Mouse (Mus musculus) CD4-positive, CD25-positive, alpha-beta regulatory T cell, adult 4 months (primary cell): ENCODE results near the gene Hint2. TPM values are rescaled to one million over a fixed set of nuclear protein-coding genes. Genes with fewer than 3 reads are reported as not detected.

Experiments used
- ATAC-seq: one replicate; pipeline ENCODE4 v1.8.0; 2017
- polyA plus RNA-seq, 2 experiments: library from polyadenylated mRNA; unstranded; fragments of 100-300 nt; shearing (Covaris generic); gene quantifications; one replicate each; pipeline ENCODE4 v1.2.1; 2017

The Hint2 gene
- polyA plus RNA-seq, 2 experiments from 2014 or later: 38.8 to 43.7 TPM

DNA sequence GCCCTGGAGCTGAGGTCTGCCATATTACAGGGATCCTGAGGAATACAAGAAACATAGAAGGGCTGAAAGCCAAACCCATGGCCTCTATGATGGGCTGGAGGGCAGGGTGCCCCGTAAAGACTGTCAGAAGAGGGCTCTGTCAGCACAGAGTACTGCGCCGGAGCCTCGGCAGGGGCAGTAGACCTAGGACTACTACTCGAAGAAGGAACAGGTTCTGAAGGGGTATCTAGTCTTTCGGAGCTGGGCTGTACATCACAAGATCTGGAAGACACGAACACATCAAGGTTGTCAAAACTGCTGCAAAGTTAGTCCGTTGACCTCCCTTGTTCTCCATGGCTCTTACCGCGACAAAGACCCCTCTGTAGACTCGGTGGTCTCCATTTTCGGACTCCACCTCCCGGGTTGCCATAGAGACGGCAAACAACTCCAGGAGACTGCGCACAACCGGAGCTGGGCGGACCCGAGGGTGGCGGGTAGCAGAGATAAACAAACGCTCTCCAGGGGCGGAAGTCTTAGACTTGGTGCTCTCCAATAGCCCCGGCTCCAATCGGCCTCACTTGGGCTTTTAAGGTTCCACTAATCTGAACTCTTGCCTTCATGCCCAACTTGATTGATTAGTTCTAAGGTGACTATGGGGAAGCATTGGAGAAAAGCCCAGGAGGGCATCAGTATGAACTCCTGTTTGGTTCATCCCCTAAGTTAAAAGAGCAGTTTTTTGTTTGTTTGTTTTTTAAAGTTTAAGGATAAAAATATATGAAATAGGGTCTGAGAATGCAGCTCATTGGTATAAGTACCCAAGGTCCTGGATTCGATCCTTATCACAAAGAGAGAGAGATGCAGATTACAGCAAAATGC lies 2.9 kb downstream of the Hint2 start, which contains the start of gene Spag8:
Gene Spag8 (minus strand): TSS at position 434 of the 855 bp plus-strand sequence.
- ATAC-seq: no peak

DNA sequence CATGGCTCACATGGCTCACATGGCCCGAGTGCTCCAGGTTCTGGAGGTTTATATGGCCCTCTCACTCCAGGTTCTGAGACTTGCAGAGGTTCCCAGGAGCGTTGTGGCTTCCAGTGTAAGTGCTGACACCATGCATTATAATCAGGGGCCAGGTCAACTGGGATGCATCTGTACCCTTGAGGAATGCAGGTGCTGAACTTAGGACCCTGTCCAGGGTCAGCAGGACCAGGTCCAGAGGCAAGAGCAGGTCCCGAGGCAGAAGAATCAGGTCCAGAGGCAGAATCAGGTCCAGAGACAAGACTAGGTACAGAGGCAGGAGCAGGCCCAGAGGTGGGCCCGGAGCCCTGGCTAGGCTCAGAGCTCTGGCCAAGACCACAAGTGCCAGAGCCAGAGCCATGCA lies 3.5 kb downstream of the Hint2 start:
- no peak for ATAC-seq

DNA sequence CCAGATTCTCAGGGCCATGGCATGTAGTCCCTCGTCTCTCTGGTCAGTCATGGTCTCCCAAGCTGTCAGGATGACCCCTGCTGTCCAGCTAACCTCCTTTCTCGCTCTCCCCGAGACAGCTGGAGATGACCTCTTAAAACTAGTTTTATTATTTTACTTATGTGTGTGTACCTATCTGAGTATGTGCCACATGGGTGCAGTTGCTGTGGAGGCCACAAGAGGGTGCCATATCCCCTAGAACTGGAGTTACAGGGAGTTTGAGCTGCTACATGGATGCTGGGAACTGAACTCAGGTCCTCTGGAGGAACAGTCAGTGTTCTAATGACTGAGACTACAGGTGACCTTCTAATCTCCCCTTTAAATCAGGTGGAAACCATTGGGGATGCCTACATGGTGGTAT lies 6.5 kb downstream of the Hint2 start:
- ATAC-seq: no peak

DNA sequence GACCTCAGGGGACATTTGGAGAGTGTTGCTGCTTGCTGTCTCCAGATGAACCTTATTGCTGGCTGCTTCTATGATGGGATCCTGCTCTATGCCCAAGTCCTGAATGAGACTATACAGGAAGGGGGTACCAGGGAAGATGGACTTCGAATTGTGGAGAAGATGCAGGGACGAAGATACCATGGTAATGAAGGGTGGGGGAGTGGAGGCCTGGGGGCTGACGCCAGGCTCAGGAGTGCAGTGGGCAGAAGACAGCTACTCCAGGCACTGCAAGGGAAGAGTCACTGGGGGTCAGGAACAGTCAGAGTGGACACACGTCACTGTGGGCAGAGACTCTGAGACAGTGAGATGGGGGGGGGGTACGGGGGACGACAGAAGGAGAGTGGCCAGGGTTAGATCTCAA lies 15.8 kb downstream of the Hint2 start:
- ATAC-seq: no peak

DNA sequence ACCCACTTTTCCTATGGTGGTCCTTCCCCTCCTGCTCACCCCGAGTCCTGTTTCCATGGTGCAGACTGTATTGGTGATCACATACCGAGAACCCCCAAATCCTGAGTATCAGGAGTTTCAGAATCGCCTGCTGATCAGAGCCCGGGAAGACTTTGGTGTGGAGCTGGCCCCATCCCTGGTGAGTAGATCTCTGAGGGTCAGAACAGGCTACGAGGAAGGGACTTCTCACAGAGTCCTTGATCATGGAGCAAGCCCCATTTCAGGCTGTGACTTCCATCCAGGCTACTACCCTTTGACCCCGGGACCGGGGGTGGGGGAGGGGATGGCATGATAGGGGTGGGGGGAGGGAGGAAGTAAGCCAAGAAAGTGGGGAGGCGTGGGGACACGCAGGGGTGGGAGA lies 16.2 kb downstream of the Hint2 start:
- ATAC-seq: no peak

DNA sequence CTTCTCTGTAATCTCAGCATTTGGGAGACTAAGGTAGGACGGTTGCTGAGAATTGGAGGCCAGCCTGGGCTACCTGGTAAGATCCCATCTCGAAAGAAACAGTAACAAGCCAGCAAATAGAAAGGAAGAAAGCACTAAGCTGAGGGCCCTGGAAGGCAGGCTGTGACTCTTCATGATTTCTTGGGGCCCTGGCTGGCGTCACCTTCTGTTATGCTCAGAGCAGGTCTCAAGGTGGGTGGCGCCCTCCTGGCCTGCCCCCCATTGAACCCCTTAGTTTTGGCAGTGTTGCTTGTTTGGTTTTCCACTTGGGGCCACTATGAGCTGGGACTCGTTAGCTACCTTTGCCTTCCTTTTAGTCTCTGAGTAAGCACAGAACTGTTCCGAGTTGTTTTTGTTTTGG lies 19.5 kb downstream of the Hint2 start:
- ATAC-seq: no peak

DNA sequence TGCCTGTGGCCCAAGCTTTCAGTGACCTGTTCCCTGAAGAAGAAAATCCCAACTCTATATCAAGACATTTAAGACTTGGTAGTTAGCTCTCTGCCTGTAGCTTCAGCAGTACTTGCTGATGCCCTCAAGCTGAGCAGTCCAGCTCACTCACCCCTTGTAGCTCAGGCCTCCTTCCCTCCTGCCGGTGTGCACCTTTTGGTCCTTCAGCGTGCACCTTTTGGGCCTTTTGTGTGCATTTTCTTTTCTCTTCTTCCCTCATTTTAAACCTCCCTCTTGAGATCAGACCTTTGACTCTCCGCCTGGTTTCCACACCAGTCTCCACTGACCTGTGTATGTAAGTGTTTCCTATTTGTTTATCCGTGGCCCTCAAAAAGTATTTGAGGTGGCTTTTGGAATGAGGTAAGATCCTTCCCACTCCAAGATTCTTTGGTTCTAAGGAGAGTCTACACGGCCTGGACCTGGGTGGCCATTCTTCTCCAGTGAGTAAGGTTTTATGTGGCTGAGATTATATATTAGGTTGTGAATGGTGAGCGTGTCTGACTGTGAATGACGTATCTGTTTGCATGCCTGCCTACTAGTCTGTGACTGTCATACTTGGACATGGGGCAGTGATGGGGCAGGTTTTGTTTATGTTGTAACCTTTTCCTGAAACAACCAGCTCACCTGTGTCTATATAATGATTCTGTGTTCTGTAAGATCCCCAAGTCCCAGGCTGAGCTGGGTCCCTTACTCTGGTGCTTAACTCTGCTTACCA lies 21.5 kb downstream of the Hint2 start:
- no peak for ATAC-seq

DNA sequence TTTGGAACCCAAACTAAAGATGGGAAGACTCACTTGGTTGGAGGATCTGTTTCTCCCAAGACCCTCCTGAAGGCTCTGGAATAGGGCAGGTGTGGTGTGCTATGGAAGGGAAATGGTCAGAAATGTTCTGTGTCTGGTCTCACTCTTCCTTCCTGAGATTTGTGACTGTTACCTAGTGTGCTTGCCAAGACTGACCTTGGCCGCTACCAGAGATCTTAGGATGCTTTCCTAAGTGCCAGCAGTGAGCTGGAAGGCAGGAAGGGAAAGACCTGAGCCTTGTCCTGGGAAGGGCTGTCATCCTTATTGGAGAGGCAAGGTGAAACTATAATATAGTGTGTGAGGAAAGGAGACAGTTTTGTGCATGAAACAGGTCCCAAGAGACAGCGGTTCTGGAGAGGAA lies 22.5 kb downstream of the Hint2 start:
- no peak for ATAC-seq

DNA sequence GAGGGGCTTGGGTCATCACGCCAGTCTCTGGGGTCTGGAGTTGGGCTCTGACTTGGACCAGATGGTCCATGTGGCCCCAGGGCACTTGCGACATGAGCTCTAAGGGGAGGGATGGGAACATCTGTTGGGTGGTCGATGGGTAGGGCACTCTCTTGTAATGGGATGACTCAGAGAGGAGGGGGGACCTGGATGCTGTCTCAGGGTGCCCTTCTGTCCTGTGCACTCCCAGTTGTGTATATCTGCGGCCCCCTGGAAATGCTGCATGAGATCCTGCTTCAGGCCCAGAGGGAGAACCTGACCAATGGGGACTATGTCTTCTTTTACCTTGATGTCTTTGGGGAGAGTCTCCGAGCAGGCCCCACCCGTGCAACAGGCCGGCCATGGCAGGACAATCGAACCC lies 23.0 kb downstream of the Hint2 start:
- ATAC-seq: no peak

DNA sequence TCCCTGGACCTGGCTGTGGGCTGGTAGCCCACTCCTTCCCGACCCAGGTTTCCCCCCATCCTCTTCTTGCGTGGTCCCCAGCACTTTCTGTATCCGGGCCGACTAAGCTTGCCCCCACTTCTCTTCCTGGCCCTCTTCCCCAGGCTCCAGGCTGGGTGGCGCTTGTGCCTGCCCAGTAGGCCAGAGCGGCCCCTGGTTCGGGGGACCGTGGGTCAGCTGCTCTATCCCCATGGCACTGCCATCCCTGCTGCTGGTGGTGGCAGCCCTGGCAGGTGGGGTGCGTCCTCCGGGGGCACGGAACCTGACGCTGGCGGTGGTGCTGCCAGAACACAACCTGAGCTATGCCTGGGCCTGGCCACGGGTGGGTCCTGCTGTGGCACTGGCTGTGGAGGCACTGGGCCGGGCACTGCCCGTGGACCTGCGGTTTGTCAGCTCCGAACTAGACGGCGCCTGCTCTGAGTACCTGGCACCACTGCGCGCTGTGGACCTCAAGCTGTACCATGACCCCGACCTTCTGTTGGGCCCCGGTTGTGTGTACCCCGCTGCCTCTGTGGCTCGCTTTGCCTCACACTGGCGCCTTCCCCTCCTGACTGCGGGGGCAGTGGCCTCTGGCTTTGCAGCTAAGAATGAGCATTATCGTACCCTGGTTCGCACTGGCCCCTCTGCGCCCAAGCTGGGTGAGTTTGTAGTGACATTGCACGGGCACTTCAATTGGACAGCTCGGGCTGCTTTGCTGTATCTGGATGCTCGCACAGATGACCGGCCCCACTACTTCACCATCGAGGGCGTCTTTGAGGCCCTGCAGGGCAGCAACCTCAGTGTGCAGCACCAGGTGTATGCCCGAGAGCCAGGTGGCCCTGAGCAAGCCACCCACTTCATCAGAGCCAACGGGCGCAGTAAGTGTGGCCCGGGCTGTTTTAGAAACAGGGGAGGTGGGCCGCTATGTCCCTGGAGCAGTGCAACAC lies 24.0 kb downstream of the Hint2 start:
- ATAC-seq: no peak

DNA sequence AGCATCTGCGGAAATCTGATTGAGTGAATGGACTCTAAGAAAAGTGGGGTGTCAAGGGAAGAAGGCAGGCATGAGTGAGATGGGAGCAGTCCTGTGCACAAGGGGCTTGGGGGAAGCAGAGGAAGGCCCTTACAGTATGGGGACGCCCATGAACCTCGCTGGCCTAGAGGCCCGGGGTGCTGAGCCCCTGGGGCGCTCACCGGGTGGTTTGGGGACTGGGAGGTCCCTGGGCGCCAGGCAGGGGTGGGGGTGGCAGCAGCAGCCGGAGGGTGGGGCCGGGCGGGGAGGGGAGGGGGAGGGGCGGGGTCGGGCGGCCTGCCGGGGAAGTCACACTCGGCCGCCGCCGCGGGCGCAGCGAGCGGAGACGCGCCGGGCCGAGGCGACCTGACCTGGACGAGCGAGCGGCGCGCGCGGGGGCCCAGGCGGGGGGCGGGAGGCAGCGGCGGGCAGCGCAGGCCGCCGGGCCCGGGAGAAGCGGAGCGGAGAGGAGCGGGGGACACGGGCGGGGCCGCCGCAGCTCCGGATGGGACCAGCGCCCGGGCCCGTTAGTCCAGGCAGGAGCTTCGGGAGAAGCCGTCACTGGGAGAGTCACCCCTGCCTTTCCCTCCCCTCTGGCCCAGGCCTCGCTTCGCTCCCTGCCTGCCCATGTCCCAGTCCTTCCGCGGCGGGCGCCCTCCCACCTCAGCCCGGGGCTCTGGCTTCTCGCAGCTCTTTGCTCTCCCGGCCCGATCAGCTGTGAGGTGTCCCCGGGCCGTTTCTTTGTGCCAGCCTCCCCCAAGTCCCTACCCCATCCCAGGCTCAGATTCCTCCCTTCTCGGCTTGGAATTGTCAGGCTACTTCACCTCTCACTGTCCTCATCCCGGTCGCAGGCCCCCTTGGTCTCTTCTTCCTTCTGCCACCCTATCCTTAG lies 25.0 kb downstream of the Hint2 start, which contains the start of gene Npr2:
Gene Npr2 (plus strand): TSS at position 890 of the 910 bp plus-strand sequence.
- no peak for ATAC-seq

DNA sequence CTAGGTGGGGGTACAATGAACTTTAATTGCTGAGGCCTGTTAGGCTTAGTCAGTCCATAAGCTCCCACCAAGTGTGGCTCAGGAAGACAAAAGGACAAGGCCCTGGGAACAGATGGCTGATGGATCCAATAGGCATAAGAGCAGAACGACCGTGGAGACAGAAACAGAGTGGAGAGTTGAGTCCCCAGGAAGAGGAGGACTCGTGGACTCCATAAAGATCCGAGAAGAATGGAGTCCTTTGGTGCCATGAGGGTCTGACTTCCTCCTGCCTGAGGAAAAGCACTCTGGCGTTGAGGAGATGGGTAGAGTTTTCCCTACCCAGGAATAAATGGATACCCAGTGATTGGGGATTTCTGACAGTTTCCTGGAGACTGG lies 25.6 kb downstream of the Hint2 start:
- ATAC-seq: no peak

DNA sequence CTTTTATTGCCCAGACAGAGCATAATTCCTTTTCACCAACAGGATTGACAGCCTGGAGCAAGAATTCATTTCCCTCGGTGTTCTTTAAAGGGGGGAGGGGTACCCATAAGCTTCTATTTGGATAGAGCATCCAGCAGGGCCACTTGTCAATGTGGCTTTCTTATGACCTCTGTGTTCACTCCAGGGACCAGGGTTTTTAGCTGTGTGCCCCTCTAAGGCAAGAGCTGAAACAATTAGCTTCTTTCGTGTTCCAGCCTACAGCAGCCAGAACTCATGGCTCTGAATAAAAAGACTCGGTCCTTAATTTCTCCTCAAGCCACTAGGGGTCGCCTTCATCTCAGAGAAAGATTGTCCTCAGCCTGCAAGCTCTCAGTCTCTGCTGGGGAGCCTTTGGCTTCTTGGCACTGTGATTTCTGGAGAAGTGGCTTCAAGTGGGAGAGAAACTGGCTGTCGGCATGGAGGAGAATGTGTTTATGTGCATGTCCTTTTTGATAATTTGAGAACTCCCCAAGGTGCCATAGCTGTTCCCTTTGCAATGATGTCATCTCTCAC lies 26.2 kb downstream of the Hint2 start:
- peak; percentile 74 for ATAC-seq

DNA sequence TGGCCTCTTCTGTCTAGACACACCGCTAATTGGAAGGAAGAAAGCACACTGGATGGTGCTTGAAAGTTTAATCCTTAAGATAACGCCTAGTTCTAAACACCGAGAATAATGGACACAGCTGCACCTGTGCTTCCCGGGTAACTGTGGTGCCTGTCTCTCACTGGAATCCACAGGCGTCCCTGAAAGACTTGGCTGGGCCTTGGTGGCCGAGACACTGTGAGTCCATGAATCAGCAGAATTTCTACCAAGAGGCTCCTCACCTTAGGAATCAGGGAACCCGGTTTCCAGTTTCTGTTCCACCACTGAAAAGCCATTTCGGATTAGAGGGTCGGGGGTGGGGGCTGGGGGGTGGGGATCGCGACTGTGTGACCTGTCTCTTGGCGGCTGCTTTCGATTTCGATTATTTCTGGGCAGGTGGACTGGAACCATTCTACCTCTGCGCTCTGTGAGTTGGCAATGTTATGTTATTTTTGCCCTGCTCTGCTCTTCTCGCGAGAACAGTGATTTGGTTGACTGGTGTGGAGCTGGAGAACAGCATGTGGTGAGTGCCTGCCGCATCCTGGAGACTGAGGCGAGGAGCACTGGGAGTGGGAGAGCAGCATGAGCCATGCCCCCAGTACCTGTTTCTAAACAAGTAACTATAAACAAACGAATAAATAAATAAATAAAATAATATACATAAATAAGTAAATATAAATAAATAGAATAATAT lies 27.0 kb downstream of the Hint2 start:
- ATAC-seq: no peak

DNA sequence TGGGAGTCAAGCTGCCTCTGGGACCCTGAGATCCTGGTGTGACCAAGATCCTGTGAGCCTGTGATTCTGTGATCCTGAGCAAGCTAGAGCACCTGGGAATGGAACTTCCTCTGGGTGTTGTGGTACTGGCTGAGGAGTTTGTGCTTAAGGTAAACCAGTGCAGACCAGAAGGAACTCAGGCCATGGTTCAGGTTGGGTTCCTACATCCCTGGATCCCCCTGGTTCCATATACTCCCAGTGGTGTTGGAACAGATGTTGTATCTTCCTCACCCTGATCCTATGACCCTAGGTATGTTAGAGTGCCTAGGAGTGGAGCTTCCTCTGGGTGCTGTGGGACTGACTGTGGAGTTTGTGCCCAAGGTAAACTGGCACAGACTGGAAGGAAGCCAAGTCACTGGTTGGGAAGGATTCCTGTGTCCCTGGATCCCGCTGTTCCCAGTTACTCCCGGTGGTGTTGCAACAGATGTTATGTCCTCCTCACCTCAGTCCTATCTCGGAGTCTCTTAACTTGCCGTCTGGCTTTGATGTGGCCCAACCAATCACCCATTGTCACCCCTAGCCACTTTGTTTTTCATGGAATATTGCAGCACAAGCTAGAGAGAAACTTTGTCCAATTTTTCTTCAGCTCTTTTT lies 36.0 kb downstream of the Hint2 start:
- no peak for ATAC-seq

DNA sequence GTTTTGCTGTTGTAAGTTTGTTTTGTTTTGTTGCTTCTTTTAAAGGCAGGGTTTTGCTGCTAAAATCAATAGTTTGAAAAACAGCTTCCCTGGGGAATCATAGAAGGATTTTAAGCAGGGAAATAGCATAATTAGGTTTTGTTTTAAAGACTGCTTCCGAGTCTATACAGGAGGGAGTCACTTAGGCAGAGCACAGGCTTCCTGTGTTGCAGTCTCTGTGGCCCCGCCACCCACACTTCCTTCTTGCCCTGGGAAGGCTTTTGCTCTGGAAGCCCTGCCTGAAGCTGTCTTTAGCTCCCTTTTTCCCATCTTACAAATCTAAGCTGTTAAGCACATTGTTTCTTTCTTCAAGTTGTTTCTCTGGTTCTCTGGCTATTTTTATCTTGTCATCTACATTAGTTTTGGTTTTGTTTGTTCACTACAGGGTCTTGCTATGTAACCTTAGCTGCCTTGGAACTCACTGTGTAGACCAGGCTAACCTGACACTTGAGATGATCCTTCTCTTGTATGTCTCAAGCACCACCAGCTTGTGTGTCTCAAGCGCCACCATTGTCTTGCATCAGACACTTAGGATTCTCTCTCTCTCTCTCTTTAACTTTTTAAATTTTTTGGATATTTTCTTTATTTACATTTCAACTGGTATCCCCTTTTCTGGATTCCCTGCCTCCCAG lies 43.1 kb downstream of the Hint2 start:
- no peak for ATAC-seq

DNA sequence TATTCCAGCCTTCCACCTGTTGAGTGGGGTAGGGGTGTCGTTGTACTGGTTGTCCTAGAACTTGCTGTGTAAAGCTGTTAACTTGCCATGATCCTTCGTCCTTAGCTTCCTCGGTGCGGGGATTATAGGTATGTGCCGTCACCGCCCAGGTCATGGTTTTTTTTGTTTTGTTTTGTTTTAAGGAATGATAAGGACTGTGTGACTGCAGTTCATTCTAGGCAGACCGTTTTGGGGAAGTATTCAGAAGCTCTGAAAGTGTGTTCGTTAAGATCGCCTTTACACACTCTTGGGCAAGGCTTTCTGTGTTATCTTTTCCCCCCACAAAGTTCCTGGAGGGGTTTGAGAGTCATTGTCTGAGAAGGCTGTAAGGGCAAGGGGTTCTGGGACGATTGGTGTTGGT lies 43.7 kb downstream of the Hint2 start:
- no peak for ATAC-seq

DNA sequence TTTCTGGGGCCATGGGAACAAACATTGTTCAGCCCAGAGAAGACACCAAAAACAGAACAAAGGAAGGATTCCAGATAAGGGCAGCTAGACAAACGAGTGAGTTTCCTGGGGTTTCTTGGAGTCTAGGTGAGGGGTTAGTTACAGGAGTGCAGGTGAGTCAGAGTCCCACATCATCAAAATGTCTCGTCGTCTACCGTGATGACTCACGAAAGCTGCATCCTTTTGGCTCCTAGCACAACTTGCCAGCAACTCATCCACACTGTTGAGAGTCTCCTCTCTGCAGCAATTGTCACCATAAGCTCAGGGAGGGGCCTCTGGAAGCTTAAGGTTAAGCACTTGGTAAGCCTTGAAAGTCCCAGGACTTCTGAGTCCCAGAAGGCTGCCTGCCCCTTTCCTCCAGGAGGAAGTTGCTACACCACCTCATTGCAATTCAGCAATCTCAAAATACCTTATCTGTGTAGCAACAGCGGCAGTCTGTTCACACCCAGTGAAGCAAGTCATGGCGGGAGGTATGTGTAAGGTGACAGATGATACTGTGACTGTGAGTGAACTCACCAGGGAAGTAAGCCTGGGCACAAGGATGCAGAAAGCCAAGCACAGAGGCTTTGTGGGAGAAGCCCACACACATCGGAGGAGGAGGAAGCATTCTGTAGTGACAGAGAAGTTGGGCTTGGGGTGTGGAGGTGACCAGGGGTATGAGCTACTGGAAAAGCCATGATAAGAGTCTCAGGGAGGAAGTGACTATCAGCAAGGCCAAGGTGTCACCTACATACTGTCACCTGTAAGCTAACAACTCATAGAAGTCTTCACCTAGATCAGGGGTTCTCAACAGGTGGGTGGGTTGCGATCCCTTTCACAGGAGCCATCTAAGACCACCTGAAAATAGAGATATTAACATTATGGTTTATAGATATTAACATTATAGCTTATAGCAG lies 51.2 kb downstream of the Hint2 start:
- ATAC-seq: no peak
